Mouse (Mus musculus): ENCODE measurements around the gene Rpl9-ps6. TPM values are rescaled to one million over a fixed set of nuclear protein-coding genes. Genes with fewer than 3 reads are reported as not detected.

Gene Rpl9-ps6
- 35.5 and 58.2 TPM in 2 replicates for polyA plus RNA-seq (2012; rRNA removed)

GRCm38 (mm10) chr19:32466478-32466877 lies at the start of gene Rpl9-ps6:
Gene Rpl9-ps6, minus strand, starts transcription at chr19:32466578.

GRCm38 (mm10) chr19:32485681-32486105 lies 19.3 kb upstream of the Rpl9-ps6 start, which contains the start of gene Minpp1:
Gene Minpp1, plus strand, starts transcription at chr19:32485769.

Other genes with a start within 250 kb of the Rpl9-ps6 start
- gene Sgms1, start 76.9 kb downstream of the Rpl9-ps6 start, polyA plus RNA-seq (2012; rRNA removed), result 10.5 and 11.6 TPM in 2 replicates
- gene Minpp1, start 19.2 kb upstream of the Rpl9-ps6 start, polyA plus RNA-seq (2012; rRNA removed), result 37.3 and 45.2 TPM in 2 replicates
- 1.4 and 4.6 TPM in 2 replicates for gene Papss2, start 129.2 kb upstream of the Rpl9-ps6 start, polyA plus RNA-seq (2012; rRNA removed)

Measured in central nervous system, embryonic 11.5 days (tissue).